Mouse (Mus musculus) myocyte (in vitro differentiated cells): ENCODE data around the gene Arhgef12.

Experiments
- CEBPB ChIP-seq: IDR thresholded peaks from 2 replicates; pipeline ENCODE4 v1.6.1; 2011; ENCODE audit warnings: mild to moderate bottlenecking, moderate library complexity; ENCODE audit not compliant: poor library complexity, insufficient read depth, severe bottlenecking
- E2F4 ChIP-seq: IDR thresholded peaks from one replicate; pipeline ENCODE4 v1.6.1; 2011; ENCODE audit warnings: mild to moderate bottlenecking, control low read depth, moderate library complexity; ENCODE audit not compliant: insufficient read depth
- MAX ChIP-seq: IDR thresholded peaks from one replicate; pipeline ENCODE4 v1.6.1; 2011; ENCODE audit warnings: low read depth, mild to moderate bottlenecking, control low read depth
- MYOD1 ChIP-seq, 3 experiments: IDR thresholded peaks; one replicate each; pipeline ENCODE4 v1.6.1; 2011; ENCODE audit warnings: control low read depth in 2 of 3, low read depth in 2 of 3, mild to moderate bottlenecking in 2 of 3, moderate library complexity in 1 of 3; ENCODE audit not compliant: insufficient read length in 2 of 3, control insufficient read depth in 1 of 3
- MYOG ChIP-seq, 3 experiments: IDR thresholded peaks; one replicate each; pipeline ENCODE4 v1.6.1; 2011; ENCODE audit warnings: control low read depth in 2 of 3, low read depth in 2 of 3, mild to moderate bottlenecking in 2 of 3; ENCODE audit not compliant: insufficient read length in 2 of 3, control insufficient read depth in 1 of 3, insufficient read depth in 1 of 3
- POLR2A ChIP-seq: IDR thresholded peaks from one replicate; pipeline ENCODE4 v1.6.1; 2011; ENCODE audit warnings: low read depth, mild to moderate bottlenecking, control low read depth, moderate library complexity; ENCODE audit not compliant: insufficient read length
- POLR2AphosphoS2 ChIP-seq: IDR thresholded peaks from one replicate; pipeline ENCODE4 v1.6.1; 2011; ENCODE audit warnings: low read depth, control low read depth; ENCODE audit not compliant: insufficient read length
- REST ChIP-seq: IDR thresholded peaks from one replicate; pipeline ENCODE4 v1.6.1; 2011; ENCODE audit warnings: mild to moderate bottlenecking, control low read depth, moderate library complexity; ENCODE audit not compliant: insufficient read depth, insufficient read length
- SRF ChIP-seq: IDR thresholded peaks from one replicate; pipeline ENCODE4 v1.6.1; 2011; ENCODE audit warnings: low read depth; ENCODE audit not compliant: control insufficient read depth, insufficient read length
- TCF12 ChIP-seq: IDR thresholded peaks from one replicate; pipeline ENCODE4 v1.6.1; 2011; ENCODE audit warnings: mild to moderate bottlenecking, control low read depth; ENCODE audit not compliant: poor library complexity, insufficient read depth, severe bottlenecking
- TCF3 ChIP-seq: IDR thresholded peaks from one replicate; pipeline ENCODE4 v1.6.1; 2011; ENCODE audit warnings: low read depth, control low read depth; ENCODE audit not compliant: insufficient read length
- USF1 ChIP-seq: IDR thresholded peaks from one replicate; pipeline ENCODE4 v1.6.1; 2011; ENCODE audit warnings: low read depth, mild to moderate bottlenecking, control low read depth, moderate library complexity

GRCm38 (mm10) chr9:43122379-43122778, 15.3 kb upstream of the Arhgef12 start:
- TF ChIP-seq POLR2A (no peak), CEBPB (no peak), POLR2AphosphoS2 (no peak), REST (no peak), USF1 (no peak), MAX (no peak), E2F4 (no peak), TCF3 (no peak), TCF12 (no peak), MYOD1 (IDR thresholded peaks at IDR 0.05; ENCODE audit: control insufficient read depth in 1 of 3, insufficient read length in 2 of 3, low read depth in 2 of 3) (no peak), MYOG (IDR thresholded peaks at IDR 0.05; ENCODE audit: control insufficient read depth in 1 of 3, insufficient read depth in 1 of 3, insufficient read length in 2 of 3, low read depth in 2 of 3) (no peak), SRF (no peak)
